Comparison of ENCODE assay signal across 12 mouse cellular contexts in genomic region chr15:85555799-85556198, GRCm38 (mm10). TPM values are rescaled to one million over a fixed set of nuclear protein-coding genes. Genes with fewer than 3 reads are reported as not detected.
A peak's percentile ranks its signal among the peaks of the same experiment; 100 is the strongest.
DNase-seq lines count a peak whose midpoint lies in the region; ATAC-seq and TF ChIP-seq lines count a peak whose summit lies in the region.
"Had no signal": no experiment of that assay in that cellular context is flagged by ENCODE, and none has a peak within 500 bp of the region (broad histone marks: within the 10 kb centered on the region; RNA-seq: fewer than 3 reads in every experiment).

No protein-coding gene starts in this region.

- H3K27me3 ChIP-seq in kidney, embryonic 14.5 days (ENCODE audit: control insufficient read depth, insufficient read depth, low read length) = no peaks in the 10 kb centered on the region
- no peaks in the 10 kb centered on the region for H3K27me3 ChIP-seq in kidney, postnatal 0 days (ENCODE audit: insufficient read depth, low read length)
- no peaks in the 10 kb centered on the region for H3K27me3 ChIP-seq in liver, postnatal 0 days (ENCODE audit: insufficient read depth, low read length)

- H3K4me3 ChIP-seq in kidney, embryonic 14.5 days (ENCODE audit: low read length) = no peak overlapping the region
- H3K4me3 ChIP-seq in kidney, postnatal 0 days (replicated peaks; ENCODE audit: low read depth, low read length) = no peak overlapping the region
- H3K4me3 ChIP-seq in liver, postnatal 0 days (ENCODE audit: low read depth, low read length) = no peak overlapping the region
- H3K4me3 ChIP-seq: heart, adult 2 months; limb, embryonic 13.5 days had no signal

- H3K27ac ChIP-seq in kidney, embryonic 14.5 days (ENCODE audit: low read depth, low read length) = no peak overlapping the region
- H3K27ac ChIP-seq in kidney, postnatal 0 days = 0 out of 2 replicates have a peak overlapping the region, but pooled peaks have one; percentile 8
- no peak overlapping the region for H3K27ac ChIP-seq in liver, postnatal 0 days (ENCODE audit: low read depth)
- H3K27ac ChIP-seq: heart, adult 2 months; limb, embryonic 13.5 days had no signal

- H3K9me3 ChIP-seq in kidney, embryonic 14.5 days (ENCODE audit: control insufficient read depth, low read length) = no peaks in the 10 kb centered on the region
- no peaks in the 10 kb centered on the region for H3K9me3 ChIP-seq in kidney, postnatal 0 days (replicated peaks; ENCODE audit: low read length)
- no peaks in the 10 kb centered on the region for H3K9me3 ChIP-seq in liver, postnatal 0 days (ENCODE audit: low read length)
- H3K9me3 ChIP-seq: limb, embryonic 13.5 days had no signal

- TF ChIP-seq CTCF in kidney, postnatal 0 days (IDR thresholded peaks at IDR 0.05; ENCODE audit: low read depth) = no peak
- TF ChIP-seq CTCF in liver, postnatal 0 days (IDR thresholded peaks at IDR 0.05; ENCODE audit: low read depth) = no peak

- no peak for TF ChIP-seq EP300 in liver, postnatal 0 days (IDR thresholded peaks at IDR 0.05; ENCODE audit: low read depth)

- no peak overlapping the region for H3K9ac ChIP-seq in kidney, embryonic 14.5 days (ENCODE audit: low read depth, low read length)
- H3K9ac ChIP-seq in kidney, postnatal 0 days (ENCODE audit: low read depth, low read length) = no peak overlapping the region
- no peak overlapping the region for H3K9ac ChIP-seq in liver, postnatal 0 days (replicated peaks)
- H3K9ac ChIP-seq: limb, embryonic 13.5 days had no signal

- no peak for ATAC-seq in kidney, embryonic 14.5 days (ENCODE audit: low FRiP score, low TSS enrichment)
- ATAC-seq in kidney, postnatal 0 days (replicated peaks; ENCODE audit: low FRiP score, low read depth) = peak; percentile 40; the same call in 1 of the 2 replicates
- ATAC-seq in liver, postnatal 0 days = no peak
- ATAC-seq: inflammation-experienced regulatory T-cells, adult 6 months had no signal

- no peaks in the 10 kb centered on the region for H3K4me1 ChIP-seq in kidney, embryonic 14.5 days (ENCODE audit: control insufficient read depth, insufficient read depth, low read length)
- no peaks in the 10 kb centered on the region for H3K4me1 ChIP-seq in kidney, postnatal 0 days (replicated peaks; ENCODE audit: insufficient read depth, low read length)
- H3K4me1 ChIP-seq in liver, postnatal 0 days (ENCODE audit: insufficient read depth) = no peaks in the 10 kb centered on the region
- H3K4me1 ChIP-seq: limb, embryonic 13.5 days had no signal

- no peaks in the 10 kb centered on the region for H3K36me3 ChIP-seq in kidney, embryonic 14.5 days (ENCODE audit: control insufficient read depth, insufficient read depth, low read length)
- no peaks in the 10 kb centered on the region for H3K36me3 ChIP-seq in kidney, postnatal 0 days (ENCODE audit: insufficient read depth, low read length)
- no peaks in the 10 kb centered on the region for H3K36me3 ChIP-seq in liver, postnatal 0 days (replicated peaks; ENCODE audit: insufficient read depth, low read length)
- H3K36me3 ChIP-seq: limb, embryonic 13.5 days had no signal

- 64% methylated on average over 10 of the region's 10 CpGs for WGBS in kidney, embryonic 14.5 days
- WGBS in kidney, postnatal 0 days = 52% methylated on average over 10 of the region's 10 CpGs
- WGBS in liver, postnatal 0 days (ENCODE audit: insufficient replicate concordance) = 65% methylated on average over 10 of the region's 10 CpGs

- H3K4me2 ChIP-seq in kidney, embryonic 14.5 days (replicated peaks; ENCODE audit: low read depth, low read length) = no peak overlapping the region
- H3K4me2 ChIP-seq in kidney, postnatal 0 days (ENCODE audit: low read length) = no peak overlapping the region
- H3K4me2 ChIP-seq in liver, postnatal 0 days (ENCODE audit: low read depth, low read length) = no peak overlapping the region
- H3K4me2 ChIP-seq: limb, embryonic 13.5 days had no signal

- peak; percentile 78 for DNase-seq in kidney, adult 11 months
- DNase-seq in urinary bladder, postnatal 14 days (ENCODE audit: low spot score) = peak; percentile 44
- no peak for DNase-seq in urinary bladder, postnatal 10 days (ENCODE audit: low spot score)
- no peak for DNase-seq in kidney, postnatal 0 days (ENCODE audit: low spot score)
- DNase-seq in liver, postnatal 0 days = no peak
- DNase-seq in embryo, embryonic 11 days = no peak
- DNase-seq: retina, postnatal 1 day had no signal

RNA-seq across cellular contexts. Expression of gene Wnt7b, which starts 26.5 kb away (rescaled TPM):
- polyA plus RNA-seq in kidney, embryonic 14.5 days (2014; fragmentation: Nextera tagmentation; extraction: Ambion mirVana) = 10.8 and 15.1 TPM in 2 replicates
- polyA plus RNA-seq in kidney, postnatal 0 days (2015; fragmentation: Nextera tagmentation; extraction: Ambion mirVana) = 24.9 and 26.3 TPM in 2 replicates
- polyA plus RNA-seq in liver, postnatal 0 days (2015; fragmentation: Nextera tagmentation; extraction: Ambion mirVana) = 0.05 and 0.09 TPM in 2 replicates
- polyA plus RNA-seq: inflammation-experienced regulatory T-cells, adult 6 months had no signal

RNA-seq across cellular contexts. Expression of gene 7530416G11Rik, which starts 52.8 kb away (rescaled TPM):
- polyA plus RNA-seq in kidney, embryonic 14.5 days (2014; fragmentation: Nextera tagmentation; extraction: Ambion mirVana) = not detected in 2 replicates
- polyA plus RNA-seq in kidney, postnatal 0 days (2015; fragmentation: Nextera tagmentation; extraction: Ambion mirVana) = not detected in 2 replicates
- not detected in 2 replicates for polyA plus RNA-seq in liver, postnatal 0 days (2015; fragmentation: Nextera tagmentation; extraction: Ambion mirVana)
- polyA plus RNA-seq: heart, adult 2 months; inflammation-experienced regulatory T-cells, adult 6 months; limb, embryonic 13.5 days; stomach, embryonic 16.5 days had no signal

Comparison
In these comparisons a context has a peak if more than half of its experiments do, and no peak if none do; other contexts are left out.
1. DNase-seq: peak in kidney, adult 11 months (single experiment) and urinary bladder, postnatal 14 days (single experiment); none in urinary bladder, postnatal 10 days (single experiment), kidney, postnatal 0 days (single experiment), liver, postnatal 0 days (single experiment) and embryo, embryonic 11 days (single experiment).
2. RNA of gene Wnt7b, which starts 26.5 kb away (polyA plus RNA-seq): 24.9 to 26.3 TPM in kidney, postnatal 0 days and 10.8 to 15.1 TPM in kidney, embryonic 14.5 days; 0.05 to 0.09 TPM in liver, postnatal 0 days; every median in the first group is over 10 times any median in the second.